Mouse (Mus musculus) subcutaneous adipose tissue, adult 2 months (tissue): ENCODE results near the gene Orc3. TPM values are rescaled to one million over a fixed set of nuclear protein-coding genes. Genes with fewer than 3 reads are reported as not detected.

Experiments used
- polyA plus RNA-seq: library from polyadenylated mRNA; depleted of rRNA; stranded (reverse); fragments of >200 nt; gene quantifications from 2 replicates; pipeline ENCODE4 v1.2.3, GENCODE M21; 2012; ENCODE audit warnings: low replicate concordance; rRNA removed

Orc3 gene
- polyA plus RNA-seq, result 29.1 and 33.8 TPM in 2 replicates

DNA sequence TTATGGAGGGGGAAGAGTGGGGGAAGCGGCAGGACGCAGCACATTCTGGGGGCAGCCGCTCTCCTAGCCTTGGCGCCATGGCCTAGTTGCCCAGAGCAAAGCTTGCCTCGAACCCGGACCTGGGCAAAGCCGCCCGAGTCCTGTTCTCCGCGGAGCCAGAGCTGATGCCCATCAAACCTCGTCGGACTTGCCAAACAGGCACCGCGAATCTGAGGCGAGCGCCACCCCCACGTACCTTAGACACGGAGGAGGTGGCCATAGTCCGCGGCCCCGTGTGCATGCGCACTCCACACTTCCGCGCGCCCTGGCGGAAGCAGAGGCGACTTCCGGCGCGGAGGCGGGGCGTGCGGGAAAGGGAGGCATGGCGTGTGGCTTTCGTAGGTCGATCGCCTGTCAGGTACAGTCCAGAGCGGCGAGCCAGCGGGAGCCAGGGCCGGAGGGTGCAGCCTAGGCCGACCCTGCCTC lies at the start of gene Orc3, which contains the start of gene Rars2:
Gene Orc3, minus strand, starts transcription at position 315 of the 465 bp plus-strand sequence.
Gene Rars2, plus strand, starts transcription at position 328 of the 465 bp plus-strand sequence.

DNA sequence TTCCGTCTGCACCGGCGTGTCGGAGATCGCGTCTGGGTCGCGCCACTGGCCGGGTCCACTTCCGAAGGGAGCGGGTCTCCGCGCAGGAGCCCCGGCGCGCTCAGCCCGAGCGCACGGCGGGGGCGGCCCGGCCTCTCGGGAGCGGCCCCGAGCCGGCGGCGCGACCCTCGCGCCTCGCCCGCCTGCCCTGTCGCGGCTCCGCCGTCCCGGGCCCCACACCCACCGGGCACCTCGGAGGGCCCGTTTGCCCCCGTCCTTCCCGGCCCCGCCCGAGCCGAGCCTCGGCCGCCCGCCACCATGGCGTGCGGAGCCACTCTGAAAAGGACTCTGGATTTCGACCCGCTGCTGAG lies 64.0 kb downstream of the Orc3 start, which contains the start of gene Akirin2:
Gene Akirin2, plus strand, starts transcription at position 190 of the 350 bp plus-strand sequence.

Other genes starting within 250 kb of the Orc3 start
- 20.6 and 30.3 TPM in 2 replicates for gene Akirin2, start 64.0 kb downstream of the Orc3 start, polyA plus RNA-seq
- gene Rars2, start within 50 bp of the Orc3 start, polyA plus RNA-seq, result 13.0 and 13.2 TPM in 2 replicates
- gene Slc35a1, start 72.5 kb upstream of the Orc3 start, polyA plus RNA-seq, result 15.6 and 16.8 TPM in 2 replicates
- 0.06 TPM in 1 of 2 replicates, not detected in the other for gene Cfap206, start 115.3 kb upstream of the Orc3 start, polyA plus RNA-seq
- not detected in 2 replicates for gene Gm136, start 141.3 kb upstream of the Orc3 start, polyA plus RNA-seq
- gene Smim8, start 163.5 kb upstream of the Orc3 start, polyA plus RNA-seq, result 6.3 and 9.1 TPM in 2 replicates